Mouse (Mus musculus) CD4-positive helper T cell, adult 2 months (primary cell): ENCODE measurements around the gene Zbtb25.
A peak's percentile ranks its signal among the peaks of the same experiment; 100 is the strongest.

Experiments
- DNase-seq: peaks from one replicate; pipeline ENCODE4 v3.0.0-alpha.2; 2012; ENCODE audit warnings: low read depth, missing footprints, low spot score

Gene Zbtb25

GRCm38 (mm10) chr12:76369206-76369977 is at the start of gene Zbtb25:
Gene Zbtb25, minus strand, starts transcription at chr12:76369602.
- peak; percentile 93 for DNase-seq

DNA sequence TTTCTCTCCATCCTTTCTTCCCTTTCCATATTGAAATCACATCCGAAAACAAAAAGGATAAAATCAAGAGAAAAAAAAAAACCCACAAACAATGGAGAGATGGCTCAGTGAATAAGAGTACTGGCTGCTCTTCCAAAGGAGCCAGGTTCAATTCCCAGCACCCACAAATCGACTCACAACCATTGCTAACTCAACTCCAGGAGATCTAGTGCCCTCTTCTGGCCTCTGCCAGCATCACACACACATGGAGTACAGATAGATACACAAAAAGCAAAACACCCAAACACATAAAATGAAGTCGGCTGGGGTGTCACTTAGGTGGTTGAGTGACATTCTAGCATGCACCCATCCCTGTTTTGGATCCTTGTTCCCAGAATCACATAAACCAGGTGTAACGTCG is 48.9 kb upstream of the Zbtb25 start:
- no peak for DNase-seq

DNA sequence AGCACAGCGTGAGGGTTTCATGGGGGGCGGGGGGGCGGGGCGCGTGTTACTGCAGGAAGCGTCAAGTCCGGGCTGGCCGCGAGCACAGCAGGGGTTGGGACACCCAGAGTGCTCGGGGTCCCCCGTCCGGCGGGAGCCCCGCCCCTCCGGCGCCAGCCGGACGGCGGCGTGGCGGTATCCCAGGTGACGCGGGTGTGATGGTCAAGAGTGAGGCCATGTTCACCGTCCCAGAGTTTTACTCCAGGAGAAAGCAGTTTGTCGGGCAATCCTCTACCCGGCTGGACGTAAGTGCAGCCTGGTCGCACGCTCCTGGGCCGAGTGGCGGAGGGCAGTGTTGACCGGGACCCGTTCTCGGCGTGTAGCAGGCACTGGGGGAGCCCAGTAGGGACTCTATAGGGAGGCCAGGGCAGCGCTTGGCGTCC is 48.0 kb upstream of the Zbtb25 start, which contains the start of gene Ppp1r36:
Gene Ppp1r36 (plus strand): TSS at position 106 of the 422 bp plus-strand sequence.
- no peak for DNase-seq

GRCm38 (mm10) chr12:76415383-76416010 is 46.1 kb upstream of the Zbtb25 start:
- DNase-seq: no peak

GRCm38 (mm10) chr12:76409166-76409565 is 39.8 kb upstream of the Zbtb25 start:
- no peak for DNase-seq

GRCm38 (mm10) chr12:76407184-76407583 is 37.8 kb upstream of the Zbtb25 start:
- DNase-seq: no peak

DNA sequence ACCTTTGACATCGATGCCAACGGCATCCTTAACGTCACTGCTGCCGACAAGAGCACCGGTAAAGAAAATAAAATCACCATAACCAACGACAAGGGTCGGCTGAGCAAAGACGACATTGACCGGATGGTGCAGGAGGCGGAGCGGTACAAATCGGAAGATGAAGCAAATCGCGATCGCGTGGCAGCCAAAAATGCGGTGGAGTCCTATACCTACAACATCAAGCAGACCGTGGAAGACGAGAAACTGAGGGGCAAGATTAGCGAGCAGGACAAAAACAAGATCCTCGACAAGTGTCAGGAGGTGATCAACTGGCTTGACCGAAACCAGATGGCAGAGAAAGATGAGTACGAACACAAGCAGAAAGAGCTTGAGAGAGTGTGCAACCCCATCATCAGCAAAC is 36.6 kb upstream of the Zbtb25 start:
- peak; percentile 44 for DNase-seq

DNA sequence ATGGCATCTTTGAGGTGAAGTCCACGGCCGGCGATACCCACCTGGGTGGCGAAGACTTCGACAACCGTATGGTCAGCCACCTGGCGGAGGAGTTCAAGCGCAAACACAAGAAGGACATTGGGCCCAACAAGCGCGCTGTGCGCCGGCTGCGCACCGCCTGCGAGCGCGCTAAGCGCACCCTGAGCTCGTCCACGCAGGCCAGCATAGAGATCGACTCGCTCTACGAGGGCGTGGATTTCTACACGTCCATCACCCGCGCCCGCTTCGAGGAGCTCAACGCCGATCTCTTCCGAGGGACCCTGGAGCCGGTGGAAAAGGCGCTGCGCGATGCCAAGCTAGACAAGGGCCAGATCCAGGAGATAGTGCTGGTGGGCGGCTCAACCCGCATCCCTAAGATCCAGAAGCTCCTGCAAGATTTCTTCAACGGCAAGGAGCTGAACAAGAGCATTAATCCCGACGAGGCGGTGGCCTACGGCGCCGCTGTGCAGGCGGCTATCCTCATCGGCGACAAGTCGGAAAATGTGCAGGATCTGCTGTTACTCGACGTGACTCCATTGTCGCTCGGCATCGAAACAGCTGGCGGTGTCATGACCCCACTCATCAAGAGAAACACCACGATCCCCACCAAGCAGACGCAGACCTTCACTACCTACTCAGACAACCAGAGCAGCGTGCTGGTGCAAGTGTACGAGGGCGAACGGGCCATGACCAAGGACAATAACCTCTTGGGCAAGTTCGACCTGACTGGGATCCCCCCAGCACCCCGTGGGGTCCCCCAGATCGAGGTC is 36.0 kb upstream of the Zbtb25 start:
- DNase-seq: peak; percentile 48

DNA sequence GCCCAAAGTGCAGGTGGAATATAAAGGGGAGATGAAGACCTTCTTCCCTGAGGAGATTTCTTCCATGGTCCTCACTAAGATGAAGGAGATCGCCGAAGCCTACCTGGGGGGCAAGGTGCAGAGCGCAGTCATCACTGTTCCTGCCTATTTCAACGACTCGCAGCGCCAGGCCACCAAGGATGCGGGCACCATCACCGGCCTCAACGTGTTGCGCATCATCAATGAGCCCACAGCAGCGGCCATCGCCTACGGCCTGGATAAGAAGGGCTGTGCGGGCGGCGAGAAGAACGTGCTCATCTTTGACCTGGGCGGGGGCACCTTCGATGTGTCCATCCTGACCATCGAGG is 35.4 kb upstream of the Zbtb25 start:
- peak; percentile 35 for DNase-seq

GRCm38 (mm10) chr12:76403886-76404537 is 34.6 kb upstream of the Zbtb25 start, which contains the start of gene Hspa2:
Gene Hspa2, plus strand, starts transcription at chr12:76404176.
- peak; percentile 98 for DNase-seq

DNA sequence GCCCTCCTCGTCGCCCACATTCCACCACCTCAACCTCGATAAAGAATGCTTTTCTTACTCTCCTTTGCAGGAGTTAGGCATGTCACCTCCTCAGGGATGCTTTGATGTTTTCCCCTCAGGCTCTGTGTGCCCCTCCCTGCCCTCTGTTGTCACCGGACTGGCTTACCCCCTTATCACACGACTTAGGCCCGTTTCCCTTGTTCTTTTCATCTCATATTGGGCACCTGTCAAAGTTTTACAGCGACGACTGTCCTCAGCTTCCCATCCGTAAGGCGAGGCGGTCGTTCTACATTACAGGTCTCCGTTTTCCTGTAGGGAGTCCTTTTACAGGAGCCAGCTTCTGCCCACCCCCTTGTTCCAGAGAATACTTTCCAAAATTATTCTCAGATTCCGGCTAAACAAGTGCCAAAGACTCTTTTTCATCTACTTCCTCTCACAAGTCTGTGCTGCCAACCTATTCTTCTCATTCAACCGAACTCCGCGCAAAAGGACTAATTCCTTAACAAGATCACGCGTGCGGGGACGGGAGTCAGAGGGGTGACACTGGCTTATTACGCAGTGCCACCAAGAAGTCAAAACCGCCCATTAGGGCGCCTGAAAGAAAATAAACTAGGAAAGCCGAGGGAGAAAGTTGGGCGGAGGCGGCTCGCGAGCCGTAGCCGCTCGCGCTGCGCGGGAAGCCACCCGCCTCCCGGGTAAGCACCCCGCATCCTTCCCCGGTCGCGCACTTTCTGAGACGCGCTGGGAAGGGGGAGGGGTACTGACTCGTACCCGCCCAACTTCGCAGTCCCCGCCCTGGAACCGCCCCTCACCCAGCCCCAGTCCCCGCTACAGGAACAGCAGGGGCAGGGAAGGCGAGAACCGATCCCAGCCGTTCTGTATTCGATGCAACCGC is 33.8 kb upstream of the Zbtb25 start:
- peak; percentile 18 for DNase-seq

DNA sequence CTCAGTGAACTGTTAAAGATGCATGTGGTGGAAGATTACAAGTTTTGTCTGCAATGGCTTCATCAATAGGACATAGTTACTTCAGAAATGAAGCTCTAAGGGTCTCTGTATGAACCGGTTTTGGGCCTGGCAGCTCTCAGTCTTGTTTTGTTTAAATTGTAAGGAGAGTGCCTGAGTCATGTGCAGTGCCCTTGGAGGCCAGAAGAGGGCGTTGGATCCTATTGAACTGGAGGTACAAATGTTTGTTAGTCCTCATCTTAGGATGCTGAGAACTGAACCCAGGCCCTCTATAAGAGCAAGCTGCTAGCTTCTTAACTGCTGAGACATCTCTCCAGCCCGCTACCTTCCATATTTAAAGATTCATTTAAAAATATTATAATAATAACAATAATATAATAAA is 32.3 kb upstream of the Zbtb25 start:
- DNase-seq: peak; percentile 38

- DNase-seq: no peak
Measured at GRCm38 (mm10) chr12:76397281-76397680, 27.9 kb upstream of the Zbtb25 start.

DNA sequence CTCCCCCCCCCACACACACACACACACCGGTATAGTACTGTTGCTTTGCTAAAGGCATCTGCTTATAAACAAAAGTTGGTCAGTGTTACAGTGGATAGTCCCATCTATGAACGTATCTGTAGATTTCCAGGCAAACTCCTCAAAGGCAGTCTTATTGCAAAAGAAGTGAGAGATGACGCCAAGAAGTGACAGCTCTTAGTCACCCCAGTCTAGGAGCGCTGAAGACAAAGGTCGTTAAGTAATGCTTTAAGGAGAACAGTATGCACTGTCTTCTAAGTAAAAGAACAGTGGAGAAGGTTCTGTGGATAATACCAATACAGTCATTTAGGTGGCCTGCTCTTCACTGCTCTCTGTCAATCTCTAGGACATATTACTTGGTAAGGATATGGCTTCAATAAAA is 23.6 kb upstream of the Zbtb25 start:
- DNase-seq: no peak

DNA sequence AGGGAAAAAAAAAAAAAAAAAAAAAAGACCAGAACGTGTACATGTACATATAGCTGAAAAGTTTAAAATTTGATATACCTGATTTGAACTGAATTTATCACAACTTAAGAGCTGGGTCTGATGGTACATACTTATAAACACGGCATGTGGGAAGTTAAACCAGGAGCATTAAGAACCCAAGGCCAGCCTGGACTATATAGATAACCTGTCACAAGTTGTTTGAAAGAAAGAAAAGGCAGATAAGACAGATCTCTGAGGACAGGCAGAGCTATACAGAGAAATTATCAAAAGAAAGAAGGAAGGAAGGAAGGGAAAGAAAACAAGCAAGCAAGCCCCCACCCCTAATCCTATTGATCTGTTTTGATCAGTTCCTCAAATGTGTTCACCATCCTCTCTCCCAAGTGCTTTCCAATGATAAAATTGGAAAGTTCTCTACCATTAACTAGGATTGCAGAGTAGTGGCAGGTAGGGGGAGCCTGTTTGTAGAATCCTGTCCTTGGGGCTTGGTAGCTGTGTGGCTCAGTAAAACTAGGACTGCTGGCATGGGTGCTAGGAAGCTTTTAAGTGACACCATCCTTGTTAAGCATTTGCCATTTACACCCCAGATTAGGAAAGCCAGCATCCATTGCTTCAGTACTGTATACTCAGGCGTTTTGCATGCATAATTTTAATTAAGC is 22.3 kb upstream of the Zbtb25 start:
- DNase-seq: no peak

DNA sequence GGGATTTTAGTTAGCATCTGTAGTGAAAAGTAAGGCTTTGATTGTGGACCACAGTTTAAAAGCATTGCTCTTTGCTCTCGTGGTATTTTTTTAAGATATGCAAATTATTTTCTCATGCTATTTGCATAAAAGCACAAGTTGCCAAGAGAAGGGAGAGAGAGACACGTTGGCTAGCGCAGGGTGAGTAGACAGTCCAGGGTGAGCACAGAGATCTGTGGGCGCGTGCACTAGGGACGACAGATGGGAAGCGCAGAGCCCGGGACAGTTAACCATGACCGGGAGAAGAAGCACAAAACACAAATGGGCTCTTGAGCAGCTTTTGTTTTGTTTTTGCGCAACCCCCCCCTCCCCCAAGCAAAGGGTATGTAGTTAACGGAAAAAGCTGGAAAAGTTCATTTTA is 19.4 kb upstream of the Zbtb25 start:
- no peak for DNase-seq

DNA sequence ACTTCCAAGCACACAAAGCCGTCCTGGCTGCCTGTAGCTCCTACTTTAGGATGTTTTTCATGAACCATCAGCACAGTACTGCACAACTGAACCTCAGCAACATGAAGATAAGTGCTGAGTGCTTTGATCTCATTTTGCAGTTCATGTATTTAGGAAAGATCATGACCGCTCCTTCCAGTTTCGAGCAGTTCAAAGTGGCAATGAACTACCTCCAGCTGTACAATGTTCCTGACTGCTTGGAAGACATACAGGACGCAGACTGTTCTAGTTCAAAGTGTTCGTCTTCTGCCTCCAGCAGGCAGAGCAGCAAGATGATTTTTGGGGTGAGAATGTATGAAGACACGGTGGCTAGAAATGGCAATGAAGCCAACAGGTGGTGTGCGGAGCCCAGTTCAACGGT is 15.9 kb upstream of the Zbtb25 start:
- no peak for DNase-seq

- no peak for DNase-seq
Measured at GRCm38 (mm10) chr12:76380151-76380550, 10.7 kb upstream of the Zbtb25 start.

DNA sequence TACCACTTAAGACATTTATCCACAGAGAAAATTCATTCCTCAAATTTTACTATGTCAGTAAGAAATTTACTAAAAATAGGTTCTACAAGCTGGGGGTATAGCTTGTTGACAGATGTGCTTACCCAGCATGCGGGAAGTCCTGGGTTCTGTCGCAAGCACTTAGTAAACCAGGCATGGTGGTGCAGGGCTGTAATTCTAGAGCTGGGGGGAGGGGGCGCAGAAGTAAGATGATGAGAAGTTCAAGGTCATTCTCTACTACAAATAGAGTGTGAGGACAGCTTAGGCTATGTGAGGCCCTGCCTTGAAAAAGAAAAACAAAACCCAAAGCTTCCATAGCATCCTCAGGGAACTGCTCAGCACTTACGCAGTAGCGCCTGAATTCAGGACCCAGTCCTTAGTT is 9.2 kb upstream of the Zbtb25 start:
- no peak for DNase-seq

DNA sequence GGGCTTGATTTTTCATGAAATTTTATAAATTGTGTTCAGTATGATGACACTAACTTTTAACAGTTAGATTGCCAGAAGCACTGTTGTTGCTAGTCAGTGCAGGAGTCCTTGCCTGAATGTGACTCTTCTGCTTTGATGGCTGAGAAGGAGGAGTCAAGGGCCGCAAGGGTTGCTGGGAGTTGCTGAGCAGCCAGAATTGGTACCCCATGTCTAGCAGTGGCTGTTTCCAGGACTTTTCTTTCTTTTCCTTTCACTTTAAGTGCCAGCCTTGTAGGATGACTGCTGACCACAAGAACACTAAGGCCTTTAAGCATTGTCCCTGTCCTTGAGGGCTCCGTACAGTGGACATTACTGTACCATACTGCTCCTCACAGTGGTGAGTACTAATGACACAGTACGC is 8.3 kb upstream of the Zbtb25 start:
- peak; percentile 57 for DNase-seq
